Comparison of ENCODE assay signal across 23 mouse cellular contexts in genomic region chr6:37397254-37397653, GRCm38 (mm10).
"Had no signal": no experiment of that assay in that cellular context is flagged by ENCODE, and none has a peak within 500 bp of the region (broad histone marks: within the 10 kb centered on the region; RNA-seq: fewer than 3 reads in every experiment).

No protein-coding gene starts in this region.

- DNase-seq: gastrocnemius, postnatal 14 days; heart, adult 2 months; heart, postnatal 10 days; heart, postnatal 4 days; kidney, adult 11 months; kidney, adult 2 months; kidney, adult 9 months; kidney, postnatal 14 days; kidney, postnatal 36 days; layer of hippocampus, adult 9-11 months; layer of hippocampus, postnatal 36 days; left cerebral cortex, postnatal 4 days; liver, embryonic 13.5 days had no signal

- H3K4me2 ChIP-seq: heart, embryonic 12.5 days; hindbrain, embryonic 12.5 days; hindbrain, embryonic 14.5 days; kidney, embryonic 15.5 days; limb, embryonic 13.5 days; limb, embryonic 15.5 days; liver, embryonic 13.5 days had no signal

- H3K9ac ChIP-seq: heart, embryonic 12.5 days; hindbrain, embryonic 12.5 days; hindbrain, embryonic 14.5 days; kidney, embryonic 15.5 days; limb, embryonic 13.5 days; limb, embryonic 15.5 days; liver, embryonic 13.5 days had no signal

- H3K27ac ChIP-seq: heart, adult 2 months; hindbrain, embryonic 10.5 days; hindbrain, embryonic 12.5 days; hindbrain, embryonic 14.5 days; kidney, embryonic 15.5 days; kidney, postnatal 0 days; limb, embryonic 13.5 days; limb, embryonic 15.5 days; liver, embryonic 13.5 days had no signal

- H3K27me3 ChIP-seq: heart, embryonic 12.5 days; hindbrain, embryonic 12.5 days; kidney, embryonic 15.5 days; limb, embryonic 13.5 days; limb, embryonic 15.5 days; liver, embryonic 13.5 days had no signal

- H3K9me3 ChIP-seq: heart, embryonic 12.5 days; hindbrain, embryonic 10.5 days; hindbrain, embryonic 12.5 days; kidney, embryonic 15.5 days; limb, embryonic 13.5 days; limb, embryonic 15.5 days; liver, embryonic 13.5 days had no signal

- H3K36me3 ChIP-seq: heart, embryonic 12.5 days; hindbrain, embryonic 10.5 days; hindbrain, embryonic 12.5 days; liver, embryonic 13.5 days had no signal

- ATAC-seq: hindbrain, embryonic 16.5 days; inflammation-experienced regulatory T-cells, adult 6 months had no signal

- H3K4me3 ChIP-seq: heart, adult 2 months; heart, embryonic 12.5 days; hindbrain, embryonic 10.5 days; hindbrain, embryonic 12.5 days; kidney, embryonic 15.5 days; limb, embryonic 13.5 days; limb, embryonic 15.5 days; liver, embryonic 13.5 days had no signal
